Mouse (Mus musculus) frontal cortex, postnatal 14 days (tissue): ENCODE results near the gene Vps50.
A peak's percentile ranks its signal among the peaks of the same experiment; 100 is the strongest.
"Not testable (repeated sequence)": the region's sequence is repeated elsewhere in the genome, so short reads cannot be mapped to it uniquely, and the experiment has no call there.

Experiments
- DNase-seq, 2 experiments: peaks; one replicate each; pipeline ENCODE4 v3.0.0; 2022; ENCODE audit warnings: low spot score in 2 of 2

The Vps50 gene

GRCm38 (mm10) chr6:3536048-3536447 lies 37.9 kb downstream of the Vps50 start:
- DNase-seq, result no peak

GRCm38 (mm10) chr6:3539470-3539869 lies 41.3 kb downstream of the Vps50 start:
- no peak for DNase-seq

- DNase-seq, result no peak
Observed at GRCm38 (mm10) chr6:3543862-3544261, 45.7 kb downstream of the Vps50 start.

- DNase-seq, result no peak
Observed at GRCm38 (mm10) chr6:3544970-3545369, 46.8 kb downstream of the Vps50 start.

- DNase-seq, result no peak
Observed at GRCm38 (mm10) chr6:3548959-3549358, 50.8 kb downstream of the Vps50 start.

- DNase-seq, result no peak
Observed at GRCm38 (mm10) chr6:3549992-3550391, 51.8 kb downstream of the Vps50 start.

- DNase-seq, result not testable (repeated sequence)
Observed at GRCm38 (mm10) chr6:3552681-3553080, 54.5 kb downstream of the Vps50 start.

GRCm38 (mm10) chr6:3557177-3557576 lies 59.0 kb downstream of the Vps50 start:
- no peak for DNase-seq

GRCm38 (mm10) chr6:3560009-3560408 lies 61.8 kb downstream of the Vps50 start:
- no peak for DNase-seq

GRCm38 (mm10) chr6:3562301-3562700 lies 64.1 kb downstream of the Vps50 start:
- DNase-seq, result no peak

GRCm38 (mm10) chr6:3564118-3564517 lies 65.9 kb downstream of the Vps50 start:
- DNase-seq, result not testable (repeated sequence)

GRCm38 (mm10) chr6:3565005-3565404 lies 66.8 kb downstream of the Vps50 start:
- DNase-seq, result no peak

GRCm38 (mm10) chr6:3565667-3566066 lies 67.5 kb downstream of the Vps50 start:
- no peak for DNase-seq

- DNase-seq, result no peak
Observed at GRCm38 (mm10) chr6:3567071-3567610, 69.0 kb downstream of the Vps50 start.

GRCm38 (mm10) chr6:3572221-3572815 lies 74.1 kb downstream of the Vps50 start:
- DNase-seq, result no peak

- no peak for DNase-seq
Observed at GRCm38 (mm10) chr6:3573787-3574186, 75.6 kb downstream of the Vps50 start.

- DNase-seq, result no peak
Observed at GRCm38 (mm10) chr6:3585402-3585801, 87.2 kb downstream of the Vps50 start.

GRCm38 (mm10) chr6:3590289-3590904 lies 92.2 kb downstream of the Vps50 start:
- DNase-seq, result no peak

- no peak for DNase-seq
Observed at GRCm38 (mm10) chr6:3594246-3594645, 96.1 kb downstream of the Vps50 start.

- DNase-seq, result no peak
Observed at GRCm38 (mm10) chr6:3612827-3613226, 114.6 kb downstream of the Vps50 start.

- DNase-seq, result peak; percentile 30 to 35
Observed at GRCm38 (mm10) chr6:3620428-3621387, 122.5 kb downstream of the Vps50 start.
